Mouse (Mus musculus) erythroblast, embryonic 14.5 days (primary cell): ENCODE data around the gene Wdr92.

Experiments
- GATA1 ChIP-seq: IDR thresholded peaks from 2 replicates; pipeline ENCODE4 v1.6.1; 2012; ENCODE audit warnings: low read length, inconsistent platforms, mixed read lengths
- TAL1 ChIP-seq: IDR thresholded peaks from 3 replicates; pipeline ENCODE4 v1.6.1; 2012; ENCODE audit warnings: low read length, inconsistent platforms, mixed read lengths

GRCm38 (mm10) chr11:17267176-17267575 lies 85.3 kb downstream of the Wdr92 start:
- TF ChIP-seq TAL1 (no peak), GATA1 (no peak)
